Mouse (Mus musculus) intestine, embryonic 15.5 days (tissue): ENCODE results near the gene Gm4553. TPM values are rescaled to one million over a fixed set of nuclear protein-coding genes. Genes with fewer than 3 reads are reported as not detected.
"Not testable (repeated sequence)": the region's sequence is repeated elsewhere in the genome, so short reads cannot be mapped to it uniquely, and the experiment has no call there.

Experiments
- ATAC-seq: fragments of 200-750 bp; cut with Nextera tagmentation; 2 replicates; pipeline ENCODE4 v1.8.0; 2017; ENCODE audit warnings: moderate TSS enrichment, moderate library complexity
- H3K27ac ChIP-seq: fragments of 300-500 bp; sonication (generic); 2 replicates; pipeline ENCODE4 v1.5.1; 2015; ENCODE audit warnings: mild to moderate bottlenecking, inconsistent platforms
- H3K27me3 ChIP-seq: fragments of 300-500 bp; sonication (generic); replicated peaks from 2 replicates; pipeline ENCODE4 v1.6.1; 2015; ENCODE audit warnings: inconsistent platforms
- H3K36me3 ChIP-seq: fragments of 300-500 bp; sonication (generic); 2 replicates; pipeline ENCODE4 v1.6.1; 2015; ENCODE audit warnings: inconsistent platforms
- H3K4me1 ChIP-seq: fragments of 300-500 bp; sonication (generic); replicated peaks from 2 replicates; pipeline ENCODE4 v1.6.1; 2015; ENCODE audit warnings: inconsistent platforms
- H3K4me2 ChIP-seq: fragments of 300-500 bp; sonication (generic); replicated peaks from 2 replicates; pipeline ENCODE4 v1.6.1; 2015; ENCODE audit warnings: mild to moderate bottlenecking, inconsistent platforms
- H3K4me3 ChIP-seq: fragments of 300-500 bp; sonication (generic); replicated peaks from 2 replicates; pipeline ENCODE4 v1.5.1; 2015; ENCODE audit warnings: inconsistent platforms
- H3K9ac ChIP-seq: fragments of 300-500 bp; sonication (generic); 2 replicates; pipeline ENCODE4 v1.6.1; 2015; ENCODE audit warnings: inconsistent platforms
- H3K9me3 ChIP-seq: fragments of 300-500 bp; sonication (generic); 2 replicates; pipeline ENCODE4 v1.6.1; 2016; ENCODE audit warnings: inconsistent platforms
- WGBS: fragments of 180-500 bp; shearing (Covaris S2); methylation state at CpG from one replicate; pipeline ENCODE4 v1.1.7; 2015; 5-methylcytosine and 5-hydroxymethylcytosine counted together
- polyA plus RNA-seq: library from polyadenylated mRNA; unstranded; fragments of >200 nt; fragmentation: Nextera tagmentation; extraction: Ambion mirVana; gene quantifications from 2 replicates; pipeline ENCODE4 v1.2.1, GENCODE M21; 2015

The Gm4553 gene
- polyA plus RNA-seq, 1 experiment from 2014 or later: not detected

DNA sequence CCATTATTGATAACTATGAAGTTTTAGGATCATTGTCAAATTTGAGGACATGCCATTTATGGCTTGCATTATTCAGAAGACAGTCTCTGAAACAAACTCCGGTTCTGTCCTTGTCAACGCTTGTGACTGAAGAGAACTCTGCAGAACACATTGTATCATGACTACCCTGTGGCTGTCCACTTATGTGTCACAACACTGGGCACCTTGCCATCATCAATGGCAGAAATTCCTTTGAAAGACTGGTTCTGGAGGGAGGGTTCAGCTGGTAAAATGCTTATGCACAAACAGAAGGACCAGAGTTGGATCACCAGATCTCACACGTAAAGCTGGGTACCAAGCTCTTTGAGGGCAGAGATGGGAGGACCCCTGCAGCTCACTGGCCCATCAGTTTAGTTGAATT, 6.2 kb downstream of the Gm4553 start:
- Histone ChIP-seq H3K9ac (no peak overlapping the region), H3K27ac (no peak overlapping the region), H3K4me1 (no peaks in the 10 kb centered on the region), H3K4me3 (no peak overlapping the region), H3K9me3 (no peaks in the 10 kb centered on the region), H3K4me2 (no peak overlapping the region), H3K36me3 (no peaks in the 10 kb centered on the region), H3K27me3 (no peaks in the 10 kb centered on the region)
- no peak for ATAC-seq
- WGBS: 97% methylated on average over 3 of the region's 3 CpGs

DNA sequence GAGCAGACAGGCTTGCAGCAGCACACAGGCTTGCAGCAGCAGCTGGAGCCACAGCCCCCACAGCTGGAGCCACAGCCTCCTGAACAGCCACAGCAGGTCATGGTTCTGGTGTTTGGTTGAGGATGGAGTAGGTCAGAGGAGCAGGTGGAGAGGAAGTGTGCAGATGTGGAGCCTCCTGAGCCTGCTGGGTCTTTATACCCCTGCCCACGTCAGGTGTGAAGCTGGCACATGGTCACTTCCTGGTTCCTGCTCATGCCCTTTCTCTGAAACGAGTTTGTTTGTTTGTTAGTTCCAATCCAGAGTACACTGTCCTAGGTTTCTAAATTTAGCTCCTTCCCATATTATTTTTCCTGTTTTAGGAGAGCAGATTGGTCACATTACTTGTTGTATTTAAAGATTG, 8.5 kb downstream of the Gm4553 start, which contains the start of gene Gm29735:
TSS of gene Gm29735 (minus strand) at position 101 of the 400 bp plus-strand sequence.
- H3K4me1 ChIP-seq, H3K4me3 ChIP-seq, H3K9me3 ChIP-seq, H3K36me3 ChIP-seq, H3K9ac ChIP-seq, H3K4me2 ChIP-seq, H3K27me3 ChIP-seq, ATAC-seq, H3K27ac ChIP-seq: not testable (repeated sequence)
- 55% methylated on average over 2 of the region's 2 CpGs for WGBS

DNA sequence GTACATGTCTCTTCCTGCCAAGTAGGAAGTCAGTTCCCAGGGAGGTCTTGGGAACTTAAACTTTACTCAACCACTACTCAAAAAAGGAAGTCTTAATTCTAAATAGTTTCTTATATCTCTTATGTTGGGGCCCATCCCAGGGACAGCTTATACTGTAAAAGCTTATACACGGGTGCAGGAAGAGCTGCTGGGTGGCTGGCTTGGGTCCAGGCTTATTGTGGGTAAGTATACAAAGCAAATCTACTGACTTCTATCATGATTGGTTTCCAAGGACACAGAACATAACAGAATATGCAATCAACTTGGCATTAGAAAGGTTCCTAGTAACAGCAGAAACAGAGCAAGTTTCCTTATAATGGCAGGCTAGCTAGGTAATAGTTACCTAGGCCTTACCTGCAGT, 10.2 kb downstream of the Gm4553 start:
- Histone ChIP-seq H3K4me2 (no peak overlapping the region), H3K4me3 (no peak overlapping the region), H3K4me1 (no peaks in the 10 kb centered on the region), H3K27me3 (no peaks in the 10 kb centered on the region), H3K9ac (no peak overlapping the region), H3K36me3 (no peaks in the 10 kb centered on the region), H3K27ac (no peak overlapping the region), H3K9me3 (no peaks in the 10 kb centered on the region)
- WGBS: 55% methylated on average over 1 of the region's 1 CpGs
- no peak for ATAC-seq

DNA sequence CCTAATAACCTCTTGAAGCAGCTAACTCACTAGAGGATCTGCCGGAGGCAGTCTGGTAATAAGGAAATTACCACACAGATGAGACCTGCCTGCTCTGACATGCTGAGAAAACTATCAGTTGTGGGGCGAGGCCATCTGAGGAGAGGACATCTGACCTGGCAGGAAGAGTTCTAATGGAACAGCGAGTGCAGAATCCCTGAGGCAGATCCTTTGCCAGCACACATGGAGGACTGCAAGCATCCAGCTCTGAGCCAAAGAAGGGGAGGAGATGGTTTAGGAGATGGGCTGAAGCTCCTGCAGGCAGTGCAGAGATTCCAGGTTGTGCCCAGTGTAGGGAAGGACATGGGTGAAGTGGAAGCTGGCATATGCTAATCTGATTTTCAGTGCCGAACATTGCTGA, 13.3 kb downstream of the Gm4553 start:
- 79% methylated on average over 4 of the region's 4 CpGs for WGBS
- no peaks in the 10 kb centered on the region for H3K27me3 ChIP-seq
- no peak for ATAC-seq
- no peaks in the 10 kb centered on the region for H3K4me1 ChIP-seq
- no peak overlapping the region for H3K27ac ChIP-seq
- H3K4me2 ChIP-seq: no peak overlapping the region
- no peak overlapping the region for H3K9ac ChIP-seq
- no peaks in the 10 kb centered on the region for H3K9me3 ChIP-seq
- H3K4me3 ChIP-seq: no peak overlapping the region
- no peaks in the 10 kb centered on the region for H3K36me3 ChIP-seq

DNA sequence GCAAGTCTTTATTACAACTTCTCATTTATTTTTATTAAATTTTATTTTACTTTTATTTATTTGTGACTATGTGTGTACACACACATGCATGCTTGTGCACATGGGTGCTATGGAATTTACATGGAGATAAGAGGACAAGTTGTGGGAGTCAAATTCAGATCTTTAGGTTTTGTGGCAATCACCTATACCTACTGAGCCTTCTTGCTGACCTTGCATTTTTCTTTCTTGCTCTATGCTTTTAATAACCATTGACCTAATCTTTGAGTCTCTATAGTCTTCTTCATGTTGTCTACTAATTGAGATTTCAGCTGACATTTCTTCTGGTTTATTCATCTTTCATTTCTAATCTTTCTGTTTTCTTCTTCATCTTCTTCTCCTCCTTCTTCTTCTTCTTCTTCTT, 16.9 kb downstream of the Gm4553 start:
- Histone ChIP-seq H3K4me2 (no peak overlapping the region), H3K9me3 (no peaks in the 10 kb centered on the region), H3K36me3 (no peaks in the 10 kb centered on the region), H3K4me3 (no peak overlapping the region), H3K4me1 (no peaks in the 10 kb centered on the region), H3K27me3 (no peaks in the 10 kb centered on the region), H3K9ac (no peak overlapping the region), H3K27ac (no peak overlapping the region)
- no peak for ATAC-seq

DNA sequence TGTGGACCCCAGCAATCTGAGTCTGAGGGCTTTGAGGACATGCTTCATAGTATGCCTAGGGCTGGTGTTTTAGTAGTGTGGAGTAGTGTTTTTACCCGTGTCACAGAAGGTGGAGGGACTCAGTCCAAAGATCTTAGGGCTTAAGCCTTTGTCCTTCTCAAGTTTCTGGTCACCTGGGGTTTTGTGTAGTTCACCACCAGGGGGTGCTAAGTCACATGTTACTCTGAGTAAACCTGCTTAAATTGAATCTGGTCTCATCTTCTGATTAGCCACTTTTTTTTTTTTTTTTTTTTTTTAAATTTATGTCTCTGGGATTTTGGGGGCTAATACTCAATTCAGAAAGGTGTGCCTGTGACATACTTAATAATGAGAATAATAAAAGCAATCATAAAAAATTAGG, 19.5 kb downstream of the Gm4553 start:
- no peaks in the 10 kb centered on the region for H3K36me3 ChIP-seq
- H3K4me3 ChIP-seq: no peak overlapping the region
- H3K9me3 ChIP-seq: no peaks in the 10 kb centered on the region
- no peak overlapping the region for H3K4me2 ChIP-seq
- no peak for ATAC-seq
- 4% methylated on average over 1 of the region's 1 CpGs for WGBS
- no peak overlapping the region for H3K9ac ChIP-seq
- no peaks in the 10 kb centered on the region for H3K4me1 ChIP-seq
- H3K27ac ChIP-seq: no peak overlapping the region
- H3K27me3 ChIP-seq: no peaks in the 10 kb centered on the region

DNA sequence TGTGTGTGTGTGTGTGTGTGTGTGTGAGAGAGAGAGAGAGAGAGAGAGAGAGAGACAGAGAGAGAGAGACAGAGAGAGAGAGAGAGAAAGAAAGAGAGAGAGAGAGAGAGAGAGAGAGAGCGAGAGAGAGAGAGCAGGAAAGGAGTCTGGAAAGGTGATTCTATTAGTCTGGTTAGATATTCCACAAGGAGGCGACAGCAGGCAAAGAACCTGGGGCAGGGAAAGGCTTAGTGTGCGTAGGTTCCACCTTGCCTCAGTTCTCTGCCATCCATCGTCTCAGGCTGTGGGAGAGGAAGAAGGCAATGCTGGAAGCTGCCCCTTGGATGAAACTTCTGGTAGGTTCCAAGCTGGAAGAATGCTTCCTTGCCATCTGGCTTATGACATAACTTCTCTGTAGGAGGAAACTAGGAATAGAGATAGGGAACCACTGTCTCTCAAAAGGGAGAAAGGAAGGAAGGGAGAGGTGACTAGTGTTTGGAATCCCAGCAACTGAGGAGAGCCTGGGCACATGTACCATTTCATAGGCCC, 20.1 kb downstream of the Gm4553 start:
- no peaks in the 10 kb centered on the region for H3K36me3 ChIP-seq
- no peaks in the 10 kb centered on the region for H3K9me3 ChIP-seq
- no peak overlapping the region for H3K4me2 ChIP-seq
- no peaks in the 10 kb centered on the region for H3K27me3 ChIP-seq
- WGBS: 26% methylated on average over 4 of the region's 4 CpGs
- no peak overlapping the region for H3K27ac ChIP-seq
- H3K4me3 ChIP-seq: no peak overlapping the region
- H3K9ac ChIP-seq: no peak overlapping the region
- H3K4me1 ChIP-seq: no peaks in the 10 kb centered on the region
- no peak for ATAC-seq

DNA sequence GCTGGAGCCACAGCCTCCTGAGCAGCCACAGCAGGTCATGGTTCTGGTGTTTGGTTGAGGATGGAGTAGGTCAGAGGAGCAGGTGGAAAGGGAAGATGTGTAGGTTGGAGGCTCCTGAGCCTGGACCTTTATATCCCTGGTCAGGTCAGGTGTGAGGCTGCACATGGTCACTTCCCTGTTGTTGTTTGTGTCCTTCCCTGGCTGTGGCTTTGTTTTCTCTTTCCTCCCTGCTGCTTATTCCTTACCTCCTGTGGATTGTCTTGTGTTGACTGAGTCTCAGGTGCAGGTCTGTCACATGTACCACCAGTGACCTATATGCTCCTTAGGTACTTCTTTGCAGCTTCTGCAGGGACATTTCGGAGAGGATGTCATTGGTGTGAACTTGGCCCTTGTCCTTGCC, 21.0 kb downstream of the Gm4553 start, which contains the start of gene Gm45337:
TSS of gene Gm45337 (minus strand) at position 101 of the 400 bp plus-strand sequence.
- Histone ChIP-seq H3K4me1 (no peaks in the 10 kb centered on the region), H3K9ac (no peak within 1 kb of the TSS), H3K4me3 (no peak within 1 kb of the TSS), H3K36me3 (no peaks in the 10 kb centered on the region), H3K27ac (no peak within 1 kb of the TSS), H3K9me3 (no peaks in the 10 kb centered on the region), H3K4me2 (no peak within 1 kb of the TSS), H3K27me3 (no peaks in the 10 kb centered on the region)
- no peak for ATAC-seq
- 86% methylated on average over 1 of the region's 1 CpGs for WGBS

DNA sequence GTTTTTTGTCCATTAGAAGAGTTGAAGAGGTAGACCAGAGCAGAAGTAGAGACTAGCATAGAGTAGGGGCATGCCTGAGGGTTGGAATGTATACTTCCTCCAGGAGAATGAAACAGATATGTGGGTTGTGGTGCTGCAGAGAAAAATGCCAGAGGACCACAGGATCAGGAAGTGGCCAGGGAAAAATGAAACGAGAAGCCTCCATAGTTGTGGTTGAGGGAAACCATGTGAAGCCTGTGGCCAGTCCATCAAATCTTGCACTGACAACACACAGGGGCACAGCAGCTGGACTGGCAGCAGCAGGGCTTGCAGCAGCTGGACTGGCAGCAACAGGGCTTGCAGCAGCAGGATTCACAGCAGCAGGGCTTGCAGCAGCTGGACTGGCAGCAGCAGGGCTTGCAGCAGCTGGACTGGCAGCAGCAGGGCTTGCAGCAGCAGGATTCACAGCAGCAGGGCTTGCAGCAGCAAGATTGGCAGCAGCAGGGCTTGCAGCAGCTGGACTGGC, 22.0 kb downstream of the Gm4553 start:
- not testable (repeated sequence) for H3K27ac ChIP-seq, H3K4me1 ChIP-seq, ATAC-seq, H3K4me3 ChIP-seq, H3K9ac ChIP-seq, H3K36me3 ChIP-seq, H3K9me3 ChIP-seq, H3K27me3 ChIP-seq, H3K4me2 ChIP-seq
- 23% methylated on average over 1 of the region's 1 CpGs for WGBS

DNA sequence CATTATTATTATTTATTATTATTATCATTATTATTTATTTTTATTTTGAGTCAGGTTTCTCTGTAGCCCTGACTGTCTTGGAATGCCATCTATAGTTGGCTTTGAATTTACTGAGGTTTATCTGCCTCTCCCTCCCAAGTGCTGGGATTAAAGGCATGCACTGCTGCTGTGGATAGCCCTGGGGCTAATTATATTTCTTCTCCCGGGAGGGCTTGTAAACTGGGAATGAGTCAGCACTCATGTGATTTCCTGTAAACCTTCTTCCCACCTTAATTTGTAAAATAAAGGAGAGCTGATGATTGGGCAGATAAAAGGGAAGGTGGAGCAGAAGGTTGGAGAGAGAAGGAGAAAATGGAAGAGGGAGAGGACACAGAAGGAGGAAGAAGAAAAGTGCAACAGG, 24.8 kb downstream of the Gm4553 start:
- H3K4me3 ChIP-seq: no peak overlapping the region
- no peak overlapping the region for H3K27ac ChIP-seq
- no peaks in the 10 kb centered on the region for H3K36me3 ChIP-seq
- no peaks in the 10 kb centered on the region for H3K4me1 ChIP-seq
- no peaks in the 10 kb centered on the region for H3K9me3 ChIP-seq
- no peaks in the 10 kb centered on the region for H3K27me3 ChIP-seq
- no peak for ATAC-seq
- 16% methylated on average over 1 of the region's 1 CpGs for WGBS
- H3K4me2 ChIP-seq: no peak overlapping the region
- H3K9ac ChIP-seq: no peak overlapping the region

DNA sequence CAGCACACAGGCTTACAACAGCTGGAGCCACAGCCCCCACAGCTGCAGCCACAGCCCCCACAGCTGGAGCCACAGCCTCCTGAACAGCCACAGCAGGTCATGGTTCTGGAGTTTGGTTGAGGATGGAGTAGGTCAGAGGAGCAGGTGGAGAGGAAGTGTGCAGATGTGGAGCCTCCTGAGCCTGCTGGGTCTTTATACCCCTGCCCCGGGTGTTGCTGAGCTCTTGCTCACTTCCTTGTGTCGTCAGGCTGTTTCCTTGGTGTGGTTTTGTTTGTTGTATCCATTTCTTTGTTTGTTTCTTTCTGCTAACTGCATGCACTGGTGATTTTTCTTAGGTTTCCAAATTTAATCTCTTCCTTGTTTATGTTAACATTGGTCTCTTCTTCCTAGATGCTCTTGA, 29.6 kb downstream of the Gm4553 start, which contains the start of gene Gm39115:
TSS of gene Gm39115 (minus strand) at position 101 of the 400 bp plus-strand sequence.
- not testable (repeated sequence) for H3K27ac ChIP-seq, H3K4me1 ChIP-seq, H3K36me3 ChIP-seq, H3K4me2 ChIP-seq, H3K4me3 ChIP-seq, ATAC-seq, H3K9me3 ChIP-seq, H3K27me3 ChIP-seq, H3K9ac ChIP-seq
- whole genome bisulfite sequencing: 41% methylated on average over 2 of the region's 2 CpGs

DNA sequence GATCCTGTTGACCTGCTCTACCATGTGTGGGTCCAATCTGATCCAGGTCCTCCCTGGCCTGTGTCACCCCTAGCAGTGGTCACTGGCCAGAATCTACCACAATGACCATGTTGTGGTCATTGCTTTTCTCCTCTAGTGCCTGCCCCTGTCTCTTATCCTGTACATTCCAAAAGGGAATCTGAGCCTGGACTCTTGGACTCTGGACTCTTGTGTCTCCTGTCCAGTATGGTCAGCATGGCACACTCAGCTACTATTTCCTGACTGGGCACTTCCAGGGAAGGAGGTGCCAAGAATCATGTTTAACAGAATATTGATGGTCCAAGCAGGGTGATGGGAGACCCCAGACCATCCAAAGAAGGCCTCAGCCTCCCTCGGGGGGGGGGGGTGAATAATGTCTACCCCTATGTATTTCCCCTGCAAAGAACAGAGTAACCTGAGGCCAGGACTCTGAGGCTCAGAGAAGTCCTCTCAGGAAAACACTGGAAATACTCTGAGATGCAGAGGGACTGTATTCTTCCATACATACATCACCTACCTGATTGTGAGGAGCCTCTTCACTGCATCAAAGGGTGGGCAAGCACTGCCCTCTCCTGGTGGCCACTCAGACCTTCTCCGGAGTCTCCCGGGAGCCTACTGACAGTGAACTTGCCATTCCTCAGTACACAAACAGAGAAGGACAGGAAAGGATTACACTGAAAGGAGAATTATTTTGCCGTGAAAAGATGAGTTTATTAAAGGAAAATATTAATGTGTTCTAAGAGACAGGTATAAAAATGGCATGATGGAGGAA, 31.1 kb downstream of the Gm4553 start:
- no peaks in the 10 kb centered on the region for H3K9me3 ChIP-seq
- H3K9ac ChIP-seq: no peak overlapping the region
- H3K27me3 ChIP-seq: no peaks in the 10 kb centered on the region
- no peak overlapping the region for H3K4me3 ChIP-seq
- H3K4me2 ChIP-seq: no peak overlapping the region
- H3K27ac ChIP-seq: no peak overlapping the region
- no peaks in the 10 kb centered on the region for H3K4me1 ChIP-seq
- WGBS: 48% methylated on average over 4 of the region's 4 CpGs
- no peak for ATAC-seq
- no peaks in the 10 kb centered on the region for H3K36me3 ChIP-seq

DNA sequence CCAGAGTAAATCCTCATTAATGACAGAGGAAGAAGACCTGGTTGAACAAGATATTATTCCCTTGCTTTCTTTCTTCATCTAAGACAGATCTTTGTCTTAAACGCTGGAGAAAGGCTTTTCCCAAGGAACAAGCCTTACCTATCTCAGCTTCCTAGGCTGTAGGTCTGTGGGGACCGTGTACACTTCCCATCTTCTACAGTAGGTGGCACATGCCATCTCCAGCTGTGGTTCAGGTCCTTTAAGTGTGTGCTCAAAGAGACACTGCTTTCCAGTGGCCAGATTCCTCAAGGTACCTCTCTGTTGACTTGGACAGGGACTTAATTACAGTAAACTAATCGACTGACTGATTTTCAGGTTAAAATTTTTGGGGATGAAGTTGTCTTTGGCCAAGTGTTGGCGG, 36.7 kb downstream of the Gm4553 start:
- H3K27me3 ChIP-seq: no peaks in the 10 kb centered on the region
- 62% methylated on average over 4 of the region's 4 CpGs for WGBS
- H3K9me3 ChIP-seq: no peaks in the 10 kb centered on the region
- no peaks in the 10 kb centered on the region for H3K36me3 ChIP-seq
- H3K9ac ChIP-seq: no peak overlapping the region
- H3K27ac ChIP-seq: no peak overlapping the region
- H3K4me2 ChIP-seq: no peak overlapping the region
- no peak for ATAC-seq
- H3K4me1 ChIP-seq: no peaks in the 10 kb centered on the region
- H3K4me3 ChIP-seq: no peak overlapping the region
